Mouse (Mus musculus) kidney, adult 11 months (tissue): ENCODE measurements around the gene Sema6d.
"Not testable (repeated sequence)": the region's sequence is repeated elsewhere in the genome, so short reads cannot be mapped to it uniquely, and the experiment has no call there.

Source experiments
- DNase-seq: peaks from one replicate; pipeline ENCODE4 v3.0.0; 2022

Gene Sema6d

GRCm38 (mm10) chr2:124298351-124298750, 208.6 kb downstream of the Sema6d start:
- no peak for DNase-seq

GRCm38 (mm10) chr2:124298872-124299271, 209.1 kb downstream of the Sema6d start:
- DNase-seq = no peak

- DNase-seq = no peak
These were observed 218.8 kb downstream of the Sema6d start for GRCm38 (mm10) chr2:124308605-124309004.

GRCm38 (mm10) chr2:124309361-124310128, 219.8 kb downstream of the Sema6d start:
- no peak for DNase-seq

- DNase-seq = no peak
These were observed 232.9 kb downstream of the Sema6d start for GRCm38 (mm10) chr2:124322528-124323215.

GRCm38 (mm10) chr2:124324107-124324724, 234.4 kb downstream of the Sema6d start:
- no peak for DNase-seq

- no peak for DNase-seq
These were observed 239.8 kb downstream of the Sema6d start for GRCm38 (mm10) chr2:124329473-124330130.

GRCm38 (mm10) chr2:124332890-124333289, 243.1 kb downstream of the Sema6d start:
- DNase-seq = no peak

GRCm38 (mm10) chr2:124334655-124335054, 244.9 kb downstream of the Sema6d start:
- DNase-seq = not testable (repeated sequence)

GRCm38 (mm10) chr2:124338296-124338695, 248.5 kb downstream of the Sema6d start:
- no peak for DNase-seq

- DNase-seq = no peak
These were observed 264.4 kb downstream of the Sema6d start for GRCm38 (mm10) chr2:124354191-124354590.

GRCm38 (mm10) chr2:124354716-124355115, 264.9 kb downstream of the Sema6d start:
- DNase-seq = no peak

- no peak for DNase-seq
These were observed 279.5 kb downstream of the Sema6d start for GRCm38 (mm10) chr2:124369291-124369690.

- peak; percentile 35 for DNase-seq
These were observed 280.2 kb downstream of the Sema6d start for GRCm38 (mm10) chr2:124369991-124370390.

GRCm38 (mm10) chr2:124371363-124371762, 281.6 kb downstream of the Sema6d start:
- DNase-seq = no peak

GRCm38 (mm10) chr2:124385053-124385452, 295.3 kb downstream of the Sema6d start:
- no peak for DNase-seq

GRCm38 (mm10) chr2:124385722-124386121, 296.0 kb downstream of the Sema6d start:
- DNase-seq = no peak

GRCm38 (mm10) chr2:124388269-124388668, 298.5 kb downstream of the Sema6d start:
- DNase-seq = no peak

GRCm38 (mm10) chr2:124396733-124397132, 307.0 kb downstream of the Sema6d start:
- no peak for DNase-seq

GRCm38 (mm10) chr2:124397304-124397703, 307.5 kb downstream of the Sema6d start:
- no peak for DNase-seq

GRCm38 (mm10) chr2:124399611-124400010, 309.8 kb downstream of the Sema6d start:
- DNase-seq = no peak

- no peak for DNase-seq
These were observed 312.1 kb downstream of the Sema6d start for GRCm38 (mm10) chr2:124401727-124402380.

- DNase-seq = no peak
These were observed 313.8 kb downstream of the Sema6d start for GRCm38 (mm10) chr2:124403571-124403970.
